Mouse (Mus musculus) spleen, postnatal 4 days (tissue): ENCODE measurements around the gene Fat3.

Experiments used
- DNase-seq, 2 experiments: peaks; one replicate each; pipeline ENCODE4 v3.0.0; 2022; ENCODE audit warnings: low spot score in 2 of 2

Gene Fat3

DNA sequence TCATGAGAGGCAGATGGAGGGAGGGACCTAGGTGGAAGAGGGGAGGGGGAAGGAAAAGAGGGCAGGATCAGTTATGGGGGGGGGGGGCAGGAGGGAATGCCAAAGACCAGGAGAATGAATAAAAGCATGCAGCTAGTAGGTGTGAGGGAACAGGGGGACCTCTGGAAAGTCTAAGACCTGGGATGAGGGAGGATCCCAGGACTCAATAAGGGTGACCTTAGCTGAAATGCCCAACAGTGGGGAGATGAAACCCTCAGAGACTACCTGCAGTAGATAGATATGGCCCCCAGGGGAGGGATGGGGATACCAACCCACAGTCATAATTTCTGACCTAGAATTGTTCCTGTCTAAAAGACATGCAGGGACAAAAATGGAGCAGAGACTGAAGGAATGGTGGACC is 620.3 kb downstream of the Fat3 start:
- DNase-seq: no peak

DNA sequence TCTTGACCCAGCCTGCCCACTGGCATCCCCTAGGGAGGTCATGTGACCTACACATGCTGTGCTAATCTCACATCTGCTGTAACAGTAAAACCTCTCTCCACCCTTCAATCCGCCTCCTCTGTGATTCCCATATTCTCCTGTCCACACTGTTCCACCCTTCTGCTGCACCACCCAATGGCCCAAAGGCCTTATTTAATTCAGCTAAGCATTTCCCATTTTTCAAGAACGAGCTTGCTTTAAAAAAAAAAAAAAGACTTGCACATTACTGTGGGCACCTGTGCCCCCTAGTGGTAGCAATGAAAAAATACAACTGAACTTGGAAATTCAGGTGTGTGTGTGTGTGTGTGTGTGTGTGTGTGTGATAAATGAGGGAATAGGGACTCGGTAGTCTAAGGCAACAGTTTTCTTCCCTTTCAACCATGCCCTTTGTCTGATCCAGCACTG is 620.9 kb downstream of the Fat3 start:
- no peak for DNase-seq

DNA sequence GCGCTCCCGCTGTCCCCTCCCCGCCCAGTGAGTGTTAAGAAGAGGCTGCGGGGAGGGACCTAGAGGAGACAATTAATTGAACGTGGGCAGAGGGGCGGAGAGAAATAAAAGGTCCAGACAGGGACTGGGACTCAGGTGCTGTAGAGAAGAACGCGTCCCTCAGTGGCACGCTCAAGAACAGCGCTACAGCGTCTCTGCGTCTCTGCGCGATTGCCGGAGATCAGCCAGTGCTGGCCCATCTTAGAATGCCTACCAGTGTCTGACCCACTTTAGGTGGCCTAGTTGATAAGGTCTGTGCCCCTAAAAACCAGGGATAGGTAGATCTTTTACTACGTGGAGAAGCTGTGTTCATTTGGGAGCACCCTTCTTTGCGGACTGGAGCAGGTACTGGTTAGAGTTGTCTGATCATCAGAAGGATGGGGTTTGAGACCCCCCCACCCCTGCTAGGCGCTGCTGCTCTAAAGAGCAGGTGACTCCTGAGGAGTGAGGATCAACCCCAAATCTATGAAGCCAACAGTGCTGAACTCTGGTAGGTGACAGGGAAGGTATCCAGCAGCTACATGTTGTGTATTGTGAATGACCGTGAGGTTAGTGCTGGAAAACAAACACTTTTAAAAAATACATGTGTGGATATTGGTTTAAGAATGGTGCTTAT is 626.5 kb downstream of the Fat3 start, which contains the start of gene Mtnr1b:
Gene Mtnr1b, minus strand, starts transcription at position 51 of the 655 bp plus-strand sequence.
- no peak for DNase-seq

DNA sequence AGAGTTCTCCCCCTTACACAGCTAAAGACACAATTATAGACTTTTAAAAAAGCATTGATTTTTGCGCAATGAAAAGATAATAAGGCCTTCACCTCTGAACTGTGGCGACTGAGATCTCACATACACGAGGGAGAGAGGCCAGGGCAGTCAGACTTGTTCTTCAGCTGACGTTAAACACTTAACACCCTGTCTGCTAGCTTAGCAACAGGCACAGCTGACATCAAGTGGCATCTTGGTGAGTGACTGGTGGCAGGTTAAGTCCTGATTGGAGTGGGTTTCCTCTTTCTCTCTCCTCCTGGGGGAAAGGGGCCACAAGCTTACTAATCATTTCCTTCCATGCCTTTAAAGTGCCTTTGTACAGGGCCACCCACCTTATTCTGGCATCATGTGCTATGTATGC is 631.1 kb downstream of the Fat3 start:
- DNase-seq: no peak

DNA sequence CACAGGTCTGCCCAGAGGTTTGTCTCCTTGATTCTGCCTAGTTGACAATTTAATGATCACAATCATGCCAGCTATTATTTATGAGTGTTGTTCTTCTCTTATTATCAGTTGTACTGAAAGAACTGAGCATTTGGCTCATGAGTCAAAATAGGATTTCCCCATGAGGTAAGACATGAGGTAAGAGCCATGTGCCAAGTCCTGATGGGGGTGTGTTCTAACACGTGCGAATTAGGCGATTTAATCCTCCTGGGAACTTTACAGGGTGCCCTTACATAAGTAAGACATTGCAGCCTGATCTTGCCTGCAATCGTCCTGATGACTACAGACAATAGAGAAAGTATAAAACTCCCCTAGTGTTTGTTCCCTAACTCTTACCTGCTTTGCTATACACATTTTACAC is 631.6 kb downstream of the Fat3 start:
- DNase-seq: no peak

DNA sequence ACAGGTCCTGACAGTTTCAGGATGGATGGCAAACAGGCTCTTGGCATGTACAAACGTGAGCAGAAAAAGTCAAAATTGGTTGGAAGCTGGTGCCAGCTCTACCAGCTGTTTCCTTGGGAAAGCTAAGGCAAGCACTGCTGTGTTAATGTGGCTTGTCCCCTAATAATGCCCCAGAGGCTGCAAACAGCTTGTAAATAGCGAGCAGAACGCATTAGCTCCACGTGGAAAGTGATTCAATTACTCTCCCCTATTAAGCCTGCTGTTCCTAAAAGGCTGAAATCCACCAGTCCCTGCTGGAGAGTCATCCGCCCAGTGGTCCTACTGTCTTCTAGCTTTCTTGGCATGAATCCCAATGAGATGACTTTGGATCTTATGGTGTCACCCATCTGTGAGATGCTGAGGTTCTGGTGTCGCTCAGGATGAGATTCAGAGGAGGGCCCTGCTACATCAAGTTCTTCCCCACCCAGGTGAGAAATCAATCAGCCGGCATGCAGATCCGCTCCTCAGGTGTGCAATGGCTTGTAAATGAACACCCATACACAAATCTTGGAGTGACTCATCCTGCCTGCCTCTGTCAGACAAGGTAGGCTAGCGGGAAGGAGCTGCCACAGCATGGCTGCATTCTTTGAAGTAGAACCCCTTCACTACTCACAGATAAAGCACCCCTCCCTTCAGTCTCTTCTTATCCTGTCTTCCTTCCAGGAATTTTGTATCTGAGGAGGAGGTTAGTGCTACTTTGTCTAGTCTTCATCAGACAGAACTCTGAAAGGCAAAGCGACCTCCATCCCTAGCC is 634.6 kb downstream of the Fat3 start:
- no peak for DNase-seq

DNA sequence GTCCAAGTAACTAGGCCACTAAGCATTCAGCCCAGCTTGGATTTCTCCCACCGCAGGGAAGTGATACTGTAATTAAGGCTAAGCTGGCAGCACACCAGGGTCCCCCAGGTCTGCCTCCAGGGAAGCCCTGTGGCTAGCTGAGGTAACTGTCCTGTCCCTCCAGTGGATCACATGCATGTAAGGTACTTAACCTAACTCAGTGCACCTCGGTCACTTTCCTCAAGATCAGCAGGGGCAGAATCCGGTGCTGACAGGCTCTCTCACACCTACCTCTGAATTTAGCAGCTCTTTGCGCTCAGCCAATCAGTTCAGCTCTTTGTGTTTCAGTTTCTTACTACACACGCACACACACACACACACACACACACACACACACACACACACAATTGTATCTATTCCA is 639.7 kb downstream of the Fat3 start:
- DNase-seq: no peak
